Mouse (Mus musculus) thymus, postnatal 25 days (tissue): ENCODE results near the gene Slc39a7.
"Not testable (repeated sequence)": the region's sequence is repeated elsewhere in the genome, so short reads cannot be mapped to it uniquely, and the experiment has no call there.

Experiments
- DNase-seq: peaks from one replicate; pipeline ENCODE4 v3.0.0; 2022

Gene Slc39a7

GRCm38 (mm10) chr17:33999341-34000149 lies 31.9 kb downstream of the Slc39a7 start:
- DNase-seq: no peak

DNA sequence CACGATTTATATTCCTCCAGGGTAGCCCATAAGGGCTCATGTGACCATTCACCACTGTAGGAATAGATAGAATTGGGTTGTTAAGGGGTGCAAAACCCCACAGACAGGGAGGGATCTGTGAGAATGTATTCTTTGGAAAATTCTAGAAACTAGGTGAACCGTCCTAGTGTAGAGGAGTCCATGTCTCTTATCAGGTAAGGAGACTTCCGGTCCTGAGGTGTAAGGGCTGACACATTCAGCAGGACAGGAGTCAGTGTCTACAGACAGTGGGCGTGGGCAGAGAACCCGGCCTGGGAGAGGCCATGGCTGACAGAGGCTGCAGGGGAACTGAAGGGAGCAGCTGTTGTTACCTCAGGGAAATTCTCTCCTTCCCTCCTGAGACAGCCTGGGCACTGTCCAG lies 32.8 kb downstream of the Slc39a7 start:
- DNase-seq: not testable (repeated sequence)

DNA sequence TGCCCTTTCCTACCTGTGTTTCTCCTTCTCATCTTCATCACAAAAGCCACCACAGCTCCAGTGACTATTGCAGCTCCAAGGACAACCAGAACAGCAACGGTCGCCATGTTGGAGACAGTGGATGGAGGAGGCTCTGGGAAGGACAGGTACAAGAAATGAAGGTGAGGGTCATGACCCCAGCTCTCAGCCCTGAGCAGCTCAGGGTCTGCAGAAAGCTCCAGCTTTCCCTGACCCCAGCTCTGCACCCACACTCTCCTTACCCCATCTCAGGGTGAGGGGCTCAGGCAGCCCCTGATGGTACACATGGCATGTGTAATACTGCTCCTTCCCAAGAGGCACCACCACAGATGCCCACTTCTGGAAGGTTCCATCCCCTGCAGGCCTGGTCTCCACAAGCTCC lies 34.5 kb downstream of the Slc39a7 start:
- not testable (repeated sequence) for DNase-seq

DNA sequence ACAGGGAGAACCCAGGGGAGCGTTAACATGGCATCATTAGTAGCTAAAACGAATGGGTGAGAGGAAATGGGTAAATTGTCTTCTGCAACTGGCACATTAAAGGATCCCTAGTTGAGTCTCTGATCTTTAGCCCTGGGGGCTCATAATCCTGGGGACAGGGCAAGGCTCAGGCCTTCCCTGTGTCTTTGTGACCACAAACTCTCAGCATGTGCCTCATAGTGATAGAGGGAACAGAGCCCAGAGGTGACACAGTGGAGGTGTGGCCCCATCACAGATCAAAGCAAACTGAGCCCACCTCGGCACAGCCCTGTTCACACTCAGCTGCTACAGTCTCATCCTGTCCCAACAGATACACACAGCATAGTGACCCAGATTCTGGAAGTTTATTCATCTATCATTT lies 35.8 kb downstream of the Slc39a7 start:
- no peak for DNase-seq

DNA sequence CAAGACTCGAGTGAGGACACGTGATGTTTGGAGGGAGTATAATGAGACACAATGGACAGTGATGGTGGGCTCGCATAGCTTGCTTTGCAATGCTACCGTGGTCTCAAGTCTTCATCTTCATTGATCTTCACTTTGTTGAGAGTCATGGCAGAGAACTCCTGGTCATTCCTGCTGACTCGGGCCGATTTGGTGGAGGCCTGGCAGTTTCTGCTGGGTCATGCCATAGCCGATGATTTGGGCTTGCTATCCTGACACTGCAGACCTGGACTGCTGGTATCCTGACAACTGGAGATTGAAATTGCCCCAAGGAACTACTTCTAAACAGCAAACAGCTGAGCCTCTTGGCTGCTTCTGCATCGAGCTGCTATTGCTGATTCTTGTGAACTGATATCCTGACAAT lies 36.5 kb downstream of the Slc39a7 start:
- DNase-seq: no peak

- peak; percentile 53 for DNase-seq
Observed at GRCm38 (mm10) chr17:33991788-33992664, 39.5 kb downstream of the Slc39a7 start.

- DNase-seq: peak; percentile 82
Observed at GRCm38 (mm10) chr17:33982136-33982535, 49.3 kb downstream of the Slc39a7 start.

DNA sequence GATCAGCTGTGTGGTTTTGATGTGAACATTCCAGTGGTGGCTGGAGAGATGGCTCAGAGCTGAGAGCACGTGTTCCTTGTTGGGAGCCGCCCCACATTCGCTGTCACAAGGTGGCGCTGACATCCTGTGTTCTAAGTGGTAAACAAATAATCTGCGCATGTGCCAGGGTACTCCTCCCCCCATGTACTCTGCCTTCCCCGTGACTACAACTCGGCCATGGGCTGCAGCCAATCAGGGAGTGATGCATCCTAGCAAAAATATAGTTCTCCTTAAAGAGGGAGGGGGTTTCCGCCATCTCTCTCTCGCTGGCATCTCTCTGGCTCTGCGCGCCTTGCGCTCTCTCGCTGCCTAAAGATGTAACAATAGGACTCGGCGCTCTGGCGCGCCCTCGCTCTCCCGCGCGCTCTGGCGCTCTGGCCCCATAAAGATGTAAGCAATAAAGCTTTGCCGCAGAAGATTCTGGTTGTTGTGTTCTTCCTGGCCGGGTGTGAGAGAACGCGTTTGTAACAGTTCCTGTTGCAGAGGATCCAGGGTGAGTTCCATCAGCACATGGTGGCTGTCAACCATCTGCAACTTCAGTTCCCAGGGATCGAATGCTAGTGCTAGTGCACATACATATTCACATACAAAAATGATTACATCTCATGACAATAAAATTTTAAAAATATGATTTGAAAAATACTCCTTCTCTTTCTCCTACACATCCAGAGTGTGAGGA lies 50.1 kb downstream of the Slc39a7 start:
- peak; percentile 89 for DNase-seq

- DNase-seq: no peak
Observed at GRCm38 (mm10) chr17:33980181-33981035, 51.1 kb downstream of the Slc39a7 start.

DNA sequence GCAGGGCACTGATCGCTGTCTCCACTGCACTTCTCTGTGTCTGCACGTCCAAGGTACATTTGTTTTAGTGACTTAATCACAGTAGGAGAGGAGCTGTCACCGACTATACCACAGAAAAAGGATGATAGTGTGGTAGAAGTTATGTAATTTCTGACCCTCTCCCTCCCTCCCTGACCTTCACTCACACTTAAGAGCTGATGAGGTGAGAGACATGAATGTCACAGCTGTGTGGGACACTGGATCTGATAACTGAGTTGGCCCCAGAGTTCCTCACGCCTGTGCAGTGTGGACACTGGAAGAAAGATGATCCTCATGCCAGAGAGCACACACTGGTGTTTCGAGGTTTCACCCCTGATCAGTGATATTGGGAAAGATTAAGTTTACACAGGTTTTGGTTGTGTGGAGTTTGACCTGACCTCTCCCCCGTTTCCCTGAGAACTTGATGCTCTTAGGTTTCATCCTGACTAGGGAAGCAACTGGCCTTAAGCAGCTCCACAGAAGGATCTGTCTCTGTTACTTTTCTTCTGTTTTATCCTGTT lies 51.9 kb downstream of the Slc39a7 start:
- no peak for DNase-seq

DNA sequence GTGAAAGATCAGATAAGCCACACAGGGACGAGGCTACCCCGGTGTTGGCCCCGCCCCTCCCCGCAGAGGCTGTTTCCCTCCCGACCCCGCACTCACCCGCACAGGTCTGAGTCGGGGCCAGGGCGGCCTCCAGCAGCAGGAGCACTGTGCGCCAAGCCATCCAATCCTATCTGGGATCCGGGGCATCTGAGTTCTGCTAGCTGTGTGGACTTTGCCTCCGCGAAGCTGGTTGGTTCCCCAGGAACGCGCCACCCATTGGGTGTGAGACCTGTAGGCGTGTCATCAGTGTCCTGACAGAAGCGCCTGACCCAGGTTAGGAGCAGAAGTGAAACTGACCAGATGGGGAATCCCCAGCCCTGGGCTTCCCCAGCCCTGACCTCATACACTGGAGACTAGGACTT lies 52.9 kb downstream of the Slc39a7 start:
- DNase-seq: peak; percentile 56
